Mouse (Mus musculus) kidney, postnatal 4 days (tissue): ENCODE results near the gene Mgrn1.

Experiments used
- DNase-seq, 2 experiments: peaks; one replicate each; pipeline ENCODE4 v3.0.0; 2021; ENCODE audit warnings: mixed read lengths in 2 of 2

The Mgrn1 gene

DNA sequence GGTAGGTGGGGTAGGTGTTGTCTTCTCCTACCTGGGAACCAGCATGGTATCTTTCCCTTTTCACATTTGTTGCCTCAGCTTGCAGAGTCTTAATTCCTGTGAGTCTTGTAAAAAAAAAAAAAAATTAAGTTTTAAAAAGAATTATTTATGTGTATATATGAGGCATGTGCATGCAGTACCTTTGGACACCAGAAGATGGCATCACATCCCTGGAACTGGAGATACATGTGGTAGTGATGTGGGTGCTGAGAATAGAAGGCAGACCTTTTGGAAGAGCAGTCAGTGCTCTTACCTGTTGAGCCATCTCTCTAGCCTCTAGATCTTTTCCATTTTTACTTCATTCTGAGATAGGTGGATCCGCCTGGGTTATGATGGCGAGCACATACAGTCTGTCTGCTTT lies 23.7 kb downstream of the Mgrn1 start:
- DNase-seq: peak; percentile 31 to 35

DNA sequence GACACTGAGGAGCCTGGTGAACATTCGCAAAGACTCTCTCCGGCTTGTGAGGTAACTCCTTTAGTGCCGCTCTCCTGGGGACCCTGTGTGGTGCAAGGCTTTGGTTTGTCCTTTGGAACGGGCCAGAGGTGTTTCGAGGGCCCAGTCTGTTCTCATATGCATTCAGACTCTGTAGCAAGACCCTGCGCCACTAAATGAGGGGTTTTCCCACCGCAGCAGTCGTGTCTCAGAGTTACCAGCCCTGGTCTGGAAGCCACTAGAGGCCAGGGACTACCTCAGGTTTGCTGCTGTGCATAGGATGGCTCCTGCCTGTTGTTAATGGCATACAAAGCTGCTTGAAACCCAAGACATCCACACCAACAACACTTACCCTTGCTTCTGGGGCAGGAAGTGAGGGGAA lies 24.7 kb downstream of the Mgrn1 start:
- no peak for DNase-seq

DNA sequence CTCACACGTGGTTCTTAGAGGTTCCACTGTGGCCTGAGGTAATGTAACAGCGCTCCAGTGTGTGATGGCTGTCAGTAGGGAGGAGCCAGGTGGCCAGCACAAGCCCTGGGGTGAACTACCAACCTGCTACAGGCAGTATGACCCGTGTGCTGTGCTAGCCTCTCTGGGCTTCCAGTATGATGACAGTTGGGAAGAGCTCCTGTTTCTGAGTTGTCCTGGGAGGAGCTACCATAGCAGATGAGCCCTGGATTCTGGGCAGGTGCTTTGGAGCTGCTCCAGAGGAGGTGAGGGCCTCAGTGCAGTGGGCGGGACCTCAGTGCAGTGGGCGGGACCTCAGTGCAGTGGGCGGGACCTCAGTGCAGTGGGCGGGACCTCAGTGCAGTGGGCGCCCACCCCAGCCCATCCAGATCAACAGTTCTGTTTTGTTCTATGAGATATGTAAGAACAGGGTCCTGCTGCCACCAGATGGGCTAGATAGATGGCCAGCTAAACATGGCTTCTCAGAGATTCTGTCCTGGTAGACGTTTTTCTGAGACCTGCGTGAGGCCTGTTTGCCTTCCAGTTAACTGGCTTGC lies 26.1 kb downstream of the Mgrn1 start:
- DNase-seq: peak in 1 of 2 experiments; percentile 36

DNA sequence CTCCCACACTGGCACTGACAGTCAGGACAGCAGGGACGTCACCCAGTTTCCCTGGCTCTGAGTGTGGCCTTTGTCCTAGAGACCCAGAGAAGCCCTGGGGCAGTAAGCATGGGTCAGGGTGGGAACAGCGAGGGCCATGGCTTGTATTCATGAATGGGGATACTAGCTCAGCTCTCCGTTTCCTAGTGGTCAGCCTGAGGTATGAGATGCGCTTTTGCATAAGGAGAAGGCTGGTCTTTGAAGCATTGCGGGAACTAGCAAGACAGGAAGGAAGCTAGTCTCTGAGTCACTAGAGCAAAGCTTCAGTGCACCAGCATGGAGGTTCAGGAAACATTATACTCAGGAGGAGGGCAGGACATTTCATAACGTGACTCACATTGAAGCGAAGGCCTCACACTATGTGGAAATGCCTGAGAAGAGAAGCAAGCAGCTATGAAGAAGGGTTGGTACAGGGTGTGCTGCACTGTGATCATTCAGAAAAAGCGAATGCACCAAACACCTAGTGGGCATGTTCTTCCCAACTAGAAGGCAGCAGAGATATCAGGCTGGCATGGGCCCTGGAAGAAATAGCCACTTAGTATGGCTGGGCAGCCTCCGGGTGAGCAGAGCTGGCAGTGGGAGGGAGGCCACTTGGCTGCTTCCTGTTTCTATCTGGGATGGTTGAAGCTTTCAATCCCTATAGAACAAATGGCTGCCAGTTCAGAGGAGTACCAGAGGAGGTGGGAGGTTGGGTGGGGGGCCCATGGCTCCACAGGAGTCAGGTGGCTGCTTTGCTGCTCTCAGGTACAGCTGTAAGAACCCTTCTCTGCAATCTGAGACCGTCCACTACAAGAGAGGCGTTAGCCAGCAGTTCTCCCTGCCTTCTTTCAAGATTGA lies 27.1 kb downstream of the Mgrn1 start:
- DNase-seq: peak in 1 of 2 experiments; percentile 36

DNA sequence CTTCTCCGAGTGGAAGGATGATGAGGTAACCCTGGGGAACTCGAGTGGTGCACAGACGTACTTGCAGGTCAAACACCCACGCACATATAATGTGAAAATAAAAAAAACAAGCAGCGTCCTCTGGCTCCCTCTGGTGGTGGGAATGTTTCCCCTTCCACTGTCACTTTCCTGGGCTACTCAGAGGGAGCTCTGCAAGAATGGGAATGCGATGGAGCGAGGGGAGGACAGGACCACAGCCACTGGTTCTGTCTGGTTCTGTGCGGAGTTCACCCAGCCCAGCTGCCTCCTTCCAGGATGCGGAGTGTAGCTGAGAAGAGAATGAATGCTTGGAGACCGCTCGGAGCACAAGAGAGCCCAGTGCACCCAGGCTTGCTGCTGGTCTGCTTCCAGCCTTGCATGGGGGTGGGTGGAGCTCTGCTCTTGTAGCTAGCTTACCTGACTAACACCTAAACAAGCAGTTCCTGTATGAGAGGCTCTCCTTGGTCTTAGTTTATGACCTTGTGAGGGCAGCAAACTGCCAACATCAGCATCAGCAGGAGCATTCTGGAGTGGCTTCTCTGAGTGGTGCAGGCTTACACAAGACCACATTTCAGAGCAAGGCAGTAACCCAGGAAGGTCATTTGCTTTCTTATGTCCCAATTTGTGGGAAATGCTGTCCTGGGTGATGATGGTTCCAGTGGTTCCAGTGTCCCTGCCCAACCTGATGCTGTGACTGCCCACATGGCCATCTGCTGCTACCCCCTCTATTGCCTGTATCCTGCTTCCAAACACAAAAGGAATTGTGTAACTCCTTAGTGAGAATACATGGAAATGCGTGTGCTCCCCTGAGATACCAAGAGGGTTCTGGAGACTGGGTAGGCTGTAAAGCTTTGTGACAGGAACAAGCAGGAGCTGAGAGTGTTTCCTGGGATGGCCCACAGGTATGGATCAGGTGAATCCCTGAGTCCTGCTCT lies 28.0 kb downstream of the Mgrn1 start:
- peak; percentile 91 to 92 for DNase-seq

DNA sequence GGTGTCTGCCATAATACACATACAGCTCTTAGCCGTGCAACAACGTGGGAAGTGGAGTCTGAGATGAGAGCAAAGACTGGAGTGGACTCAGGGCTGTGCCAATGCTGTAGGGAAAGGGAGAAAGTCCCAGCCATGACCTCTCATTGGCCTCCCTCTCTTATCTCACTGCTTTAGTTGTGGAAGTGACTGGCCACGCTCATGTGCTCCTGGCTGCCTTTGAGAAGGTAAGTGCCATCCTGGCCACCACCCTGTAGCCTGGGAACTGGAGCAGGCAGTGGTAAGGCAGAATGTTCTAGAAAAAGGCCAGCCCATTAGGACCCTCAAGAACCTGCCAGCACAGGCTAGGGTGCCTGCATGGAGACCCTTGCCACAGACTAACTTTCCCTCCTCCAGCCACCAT lies 29.9 kb downstream of the Mgrn1 start:
- DNase-seq: no peak

DNA sequence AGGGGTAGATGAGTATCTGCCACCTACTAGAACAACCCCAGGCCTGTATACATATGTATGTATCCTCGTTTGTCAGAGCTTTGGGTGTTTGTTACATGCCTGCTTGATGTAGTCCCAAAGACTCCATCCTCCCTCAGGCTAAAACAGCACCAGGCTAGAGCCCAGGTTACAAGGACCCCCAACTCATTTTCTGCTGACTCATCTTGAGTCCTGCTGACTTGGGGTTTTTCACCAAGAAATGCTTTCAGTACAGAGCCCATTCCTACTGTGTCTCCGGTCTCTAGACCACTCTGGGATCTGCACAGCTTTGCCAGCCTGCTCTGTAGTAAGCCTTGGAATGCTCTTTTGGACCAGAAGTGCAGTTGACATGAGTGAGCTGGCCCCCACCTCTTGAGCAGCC lies 30.6 kb downstream of the Mgrn1 start:
- no peak for DNase-seq

DNA sequence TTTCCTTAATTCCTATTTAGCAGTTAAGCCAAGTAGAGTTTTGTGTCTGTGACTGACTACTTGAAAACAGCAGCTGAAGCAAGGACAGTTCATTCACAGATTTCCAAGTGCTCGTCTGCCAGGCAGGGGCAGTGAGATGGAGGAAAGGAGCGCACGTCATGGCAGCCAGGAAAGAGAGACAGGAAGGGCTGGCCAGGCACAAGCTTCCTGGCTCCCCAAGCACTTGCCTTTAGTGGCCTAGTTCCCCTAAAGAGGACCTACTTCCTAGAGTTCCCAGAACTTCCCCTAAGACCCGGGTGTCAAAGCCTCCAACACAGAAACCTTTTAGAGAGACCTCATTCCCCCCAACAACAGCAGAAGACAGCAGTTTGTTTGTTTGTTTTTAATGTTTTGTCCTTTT lies 34.5 kb downstream of the Mgrn1 start:
- DNase-seq: no peak

DNA sequence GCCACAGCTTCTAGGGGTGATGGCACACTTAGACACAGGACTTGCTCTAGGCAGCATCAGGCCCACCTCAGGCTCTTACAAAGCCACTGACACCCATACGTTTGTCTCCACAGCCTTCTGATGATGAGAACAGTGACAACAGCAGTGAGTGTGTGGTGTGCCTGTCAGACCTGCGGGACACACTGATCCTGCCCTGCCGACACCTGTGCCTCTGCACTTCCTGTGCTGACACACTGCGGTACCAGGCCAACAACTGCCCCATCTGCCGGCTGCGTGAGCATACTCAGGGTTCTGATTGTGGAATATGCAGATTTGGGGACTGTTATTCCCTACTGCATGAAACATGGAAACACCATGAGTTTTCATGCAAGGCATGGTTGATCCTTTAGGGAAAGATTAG lies 36.4 kb downstream of the Mgrn1 start:
- no peak for DNase-seq

DNA sequence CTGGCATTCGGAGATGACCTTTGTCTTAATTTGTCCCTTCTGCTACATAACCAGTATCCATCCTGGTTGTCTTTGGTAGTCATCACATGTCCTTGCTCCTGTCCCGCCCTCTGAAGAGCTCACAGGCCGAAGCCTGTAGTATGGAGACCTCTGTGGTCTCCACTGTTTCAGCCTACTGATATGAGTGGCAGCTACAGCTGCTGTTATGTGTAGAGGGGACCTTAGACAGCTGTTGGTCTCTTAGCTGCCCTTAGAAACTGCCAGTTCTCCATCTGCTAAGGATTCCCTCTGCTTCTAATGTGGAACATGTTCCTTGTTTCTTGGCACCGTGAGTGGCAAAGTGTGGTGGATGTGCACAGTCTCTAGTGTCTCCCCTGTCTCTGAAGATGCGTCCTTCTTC lies 37.9 kb downstream of the Mgrn1 start:
- no peak for DNase-seq

DNA sequence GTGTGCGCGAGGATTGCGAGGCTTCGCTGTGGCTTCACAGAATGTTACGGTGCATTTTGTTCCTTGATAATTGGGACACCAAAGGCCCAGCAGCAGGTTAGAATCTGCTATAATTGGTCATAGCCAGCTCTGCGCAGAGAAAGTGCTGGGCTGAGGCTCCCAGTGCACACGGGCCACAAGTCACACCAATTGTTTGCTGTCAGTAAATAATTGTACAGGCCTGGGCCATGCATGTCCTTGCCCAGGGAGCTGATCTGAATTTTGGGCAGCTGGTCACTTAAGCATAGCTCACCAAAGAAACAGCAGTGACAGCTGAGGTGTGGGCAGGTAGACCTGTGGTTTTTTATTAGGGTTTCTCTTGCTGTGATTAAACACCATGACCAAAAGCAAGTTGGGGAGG lies 41.9 kb downstream of the Mgrn1 start:
- DNase-seq: no peak

DNA sequence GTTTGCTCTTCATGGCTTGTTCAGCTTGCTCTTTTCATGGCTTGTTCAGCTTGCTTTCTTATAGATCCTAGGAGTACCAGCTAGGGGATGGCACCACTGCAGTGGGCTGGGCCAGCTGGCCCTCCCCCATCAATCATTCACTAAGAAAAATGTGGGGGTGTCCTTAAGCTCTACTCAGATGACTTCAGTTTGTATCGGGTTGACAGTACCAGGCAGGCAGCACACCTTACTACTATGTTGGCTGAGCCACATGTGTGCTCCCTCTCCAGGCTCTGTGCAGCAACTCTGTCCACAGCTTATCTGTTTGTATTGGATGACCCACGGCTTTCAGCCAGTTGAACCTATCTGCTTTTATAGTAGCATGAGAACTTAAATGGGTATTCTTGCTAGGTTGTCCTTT lies 42.4 kb downstream of the Mgrn1 start:
- no peak for DNase-seq

DNA sequence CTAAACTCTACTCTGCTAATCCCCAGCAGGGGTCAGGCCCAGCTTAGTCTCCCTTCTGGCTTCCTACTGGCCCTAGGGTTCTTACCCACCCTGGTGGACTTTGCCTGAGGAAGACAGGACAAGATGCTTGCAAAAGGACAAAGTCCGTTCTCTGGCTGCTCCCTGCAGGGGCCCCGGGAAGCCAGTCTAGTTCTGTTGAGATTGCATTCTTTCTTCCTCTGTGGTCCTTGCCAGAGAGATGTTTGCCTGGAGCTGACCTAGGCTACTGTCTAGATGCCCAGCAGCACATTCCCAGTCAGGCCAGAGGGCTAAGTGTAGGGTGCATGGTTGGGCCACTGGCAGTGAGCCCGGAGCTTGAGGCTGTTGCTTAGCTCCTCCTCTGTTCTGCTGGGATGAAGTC lies 46.4 kb downstream of the Mgrn1 start:
- DNase-seq: peak; percentile 58 to 77

DNA sequence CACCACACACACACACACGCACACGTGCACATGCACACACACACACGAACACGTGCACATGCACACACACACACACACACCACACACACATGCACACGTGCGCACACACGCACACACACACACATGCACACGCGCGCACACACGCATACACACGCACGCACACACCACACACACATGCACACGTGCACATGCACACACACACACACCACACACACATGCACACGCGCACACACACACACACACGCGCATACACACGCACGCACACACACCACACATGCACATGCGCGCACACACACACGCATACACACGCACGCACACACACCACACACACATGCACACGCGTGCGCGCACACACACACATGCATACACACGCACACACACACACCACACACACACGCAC lies 49.4 kb downstream of the Mgrn1 start:
- DNase-seq: no peak

DNA sequence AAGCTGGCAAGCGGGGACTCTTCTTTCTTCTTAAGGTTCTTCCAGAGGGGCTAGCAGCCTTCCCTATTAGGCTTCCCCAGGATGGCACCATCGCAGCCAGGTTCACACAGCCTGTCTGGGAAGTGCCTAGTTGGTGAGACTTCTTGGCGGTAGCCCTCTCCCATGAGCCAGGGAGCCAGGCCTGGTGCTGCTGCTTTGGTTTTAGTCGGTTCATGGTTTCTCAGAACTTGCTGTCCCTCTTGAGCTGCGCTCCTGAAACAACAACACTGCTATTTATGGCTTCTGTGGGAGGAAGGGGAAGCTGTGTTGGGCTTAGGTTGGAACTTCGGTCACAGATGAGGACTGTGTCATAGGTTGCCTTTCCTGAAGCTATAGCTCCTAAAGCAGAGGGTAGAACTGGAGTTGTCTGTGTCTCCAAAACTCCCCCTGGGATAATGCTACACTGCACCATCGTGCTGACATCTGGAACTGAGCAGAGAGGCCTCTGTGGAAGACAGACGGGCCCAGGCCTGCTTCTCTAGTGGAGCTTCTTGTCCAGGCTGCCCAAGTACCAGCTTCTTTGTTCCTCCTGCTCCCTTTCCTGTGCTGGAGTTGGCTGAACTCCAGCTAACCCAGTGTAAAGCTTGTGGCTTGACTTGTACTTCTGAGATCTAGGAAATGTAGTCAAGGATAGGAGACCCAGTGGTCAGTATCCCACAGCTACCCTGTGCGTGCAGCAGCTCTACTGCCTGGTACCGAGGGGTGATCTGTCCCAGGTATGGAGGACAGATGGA lies 50.1 kb downstream of the Mgrn1 start:
- DNase-seq: no peak

DNA sequence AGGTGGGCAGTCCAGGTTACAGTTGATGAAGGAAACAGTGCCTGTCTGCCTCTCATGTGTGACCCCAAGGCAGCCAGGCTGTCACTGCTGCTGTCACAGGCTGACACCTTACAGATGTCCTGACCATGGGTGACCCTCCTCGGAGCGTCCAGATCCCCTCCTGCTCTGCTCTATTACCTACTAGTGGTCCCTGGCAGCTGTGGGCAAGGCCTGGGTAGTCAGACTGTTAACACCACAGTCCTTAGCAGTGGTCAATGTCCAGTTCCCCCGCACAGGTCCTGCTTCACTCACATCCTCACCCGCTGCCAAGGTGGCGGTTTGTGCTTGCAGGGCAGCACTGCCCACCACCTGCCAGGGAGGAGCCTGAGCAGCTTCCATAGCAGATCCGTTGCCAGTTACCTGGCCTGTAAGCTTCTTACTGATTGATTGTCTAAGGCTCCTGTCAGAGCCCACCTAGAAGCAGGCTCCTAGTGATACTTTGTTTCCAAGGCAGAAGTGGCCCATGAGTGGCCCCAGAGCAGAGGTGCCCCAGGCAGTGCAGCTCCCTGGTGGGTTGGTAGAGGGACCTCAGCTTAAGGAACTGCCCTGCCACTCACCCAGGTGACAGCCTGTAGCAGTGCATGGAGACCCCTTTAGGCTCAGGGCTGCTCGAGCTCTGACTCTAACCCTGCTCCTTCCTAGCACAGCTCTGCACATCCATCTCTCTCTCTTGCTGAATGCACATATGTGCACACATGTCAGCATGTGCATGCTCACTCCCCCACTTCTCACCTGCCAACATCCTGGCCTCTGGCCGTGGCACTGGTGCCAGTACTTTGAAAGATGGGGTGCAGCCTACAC lies 51.5 kb downstream of the Mgrn1 start:
- peak; percentile 26 to 38 for DNase-seq

DNA sequence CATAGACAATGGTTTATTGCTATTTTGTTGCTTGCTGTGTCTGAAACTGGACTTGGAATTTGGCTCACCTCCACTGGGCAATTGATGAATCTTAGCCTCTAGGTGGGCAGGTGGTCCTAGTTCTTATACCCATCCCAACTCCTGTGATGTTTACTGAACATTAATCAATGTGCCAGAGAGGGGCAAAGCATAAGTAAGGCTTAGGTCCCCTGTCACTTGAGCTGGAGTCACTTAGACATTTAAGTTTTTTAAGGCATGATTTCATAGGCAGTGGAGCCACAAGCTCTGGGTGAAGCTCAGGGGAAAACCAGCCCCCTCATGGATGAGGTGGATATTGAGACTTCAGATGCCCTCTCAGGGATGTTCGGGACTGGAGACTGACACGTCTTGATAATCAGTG lies 52.4 kb downstream of the Mgrn1 start, which contains the start of gene Nudt16l1:
Nudt16l1 (plus strand) TSS at position 301 of the 400 bp plus-strand sequence.
- DNase-seq: no peak

DNA sequence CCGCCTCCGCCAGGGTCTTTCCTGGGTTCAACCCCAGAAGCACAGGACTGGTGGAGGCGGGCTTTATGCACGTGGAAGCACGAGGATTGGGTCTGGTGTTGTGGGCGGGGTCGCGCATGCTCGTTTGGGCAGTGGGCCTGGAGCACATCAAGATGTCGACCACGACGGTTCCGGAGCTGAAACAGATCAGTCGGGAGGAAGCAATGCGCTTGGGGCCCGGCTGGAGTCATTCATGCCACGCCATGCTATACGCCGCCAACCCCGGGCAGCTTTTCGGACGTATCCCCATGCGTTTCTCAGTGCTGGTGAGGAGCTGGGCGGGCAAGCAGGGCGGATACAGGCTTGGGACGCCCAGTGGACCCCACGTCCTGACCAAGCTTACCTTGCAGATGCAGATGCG lies 52.9 kb downstream of the Mgrn1 start:
- DNase-seq: peak; percentile 98 to 99

DNA sequence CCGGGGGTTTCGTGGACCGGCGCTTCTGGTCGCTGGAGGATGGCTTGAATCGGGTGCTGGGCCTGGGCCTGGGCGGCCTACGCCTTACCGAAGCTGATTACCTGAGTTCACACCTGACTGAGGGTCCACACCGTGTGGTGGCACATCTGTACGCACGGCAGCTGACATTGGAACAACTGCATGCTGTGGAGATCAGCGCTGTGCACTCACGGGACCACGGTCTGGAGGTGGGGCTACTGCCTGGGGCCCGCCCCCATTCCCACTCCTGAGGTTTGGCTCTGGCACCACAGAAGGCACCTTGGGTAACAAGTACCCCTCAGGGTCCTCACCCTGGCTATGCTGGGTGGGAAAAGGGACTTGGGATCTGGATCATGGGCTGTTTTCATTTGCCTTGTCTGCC lies 53.4 kb downstream of the Mgrn1 start:
- peak; percentile 63 to 73 for DNase-seq

DNA sequence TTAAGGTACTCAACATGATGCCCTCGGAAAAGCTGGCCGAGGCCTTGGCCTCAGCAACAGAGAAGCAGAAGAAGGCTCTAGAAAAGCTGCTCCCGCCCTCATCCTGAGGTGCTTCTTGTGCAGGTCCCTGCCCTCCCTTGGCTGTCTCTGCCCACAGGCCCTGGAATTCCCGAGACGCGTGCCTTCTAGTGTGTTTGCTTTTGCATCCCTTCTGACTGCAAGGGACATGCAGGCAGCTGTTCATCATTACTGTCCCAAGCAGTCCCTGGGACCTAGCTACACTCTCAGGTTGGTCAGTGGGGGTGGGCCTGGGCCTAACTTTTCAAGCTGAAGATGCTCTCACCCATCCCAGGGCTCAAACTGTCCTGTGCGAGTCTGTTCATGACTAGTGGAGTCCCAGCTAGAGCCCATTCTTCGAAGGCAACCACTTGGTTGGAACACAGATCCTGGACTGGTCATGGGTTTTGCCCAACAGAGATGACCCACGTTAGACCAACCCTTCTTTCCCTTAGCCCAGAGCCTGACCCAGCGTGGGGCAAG lies 54.3 kb downstream of the Mgrn1 start:
- DNase-seq: no peak

DNA sequence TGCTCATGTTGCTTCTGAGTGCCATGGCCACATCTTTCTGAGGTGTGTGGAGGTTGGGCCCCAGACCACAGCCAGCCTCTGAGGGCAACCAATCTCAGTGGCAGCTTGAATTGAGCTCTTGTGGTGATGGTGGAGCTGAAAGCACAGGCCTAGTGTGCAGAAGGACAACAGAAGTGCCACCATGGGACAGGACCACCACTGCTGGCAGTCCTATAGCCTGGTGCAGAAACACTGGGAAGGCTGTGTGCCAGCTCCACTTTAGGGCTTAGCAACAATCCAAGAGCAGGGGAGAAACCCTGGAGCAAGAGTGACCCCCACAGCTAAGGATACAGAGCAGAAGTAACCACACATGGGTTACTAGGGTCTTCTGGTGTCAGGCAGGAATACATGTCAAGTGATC lies 55.0 kb downstream of the Mgrn1 start:
- no peak for DNase-seq
